7 mouse cellular contexts compared by ENCODE assay signal in genomic region chr5:36831272-36831671, GRCm38 (mm10). TPM values are rescaled to one million over a fixed set of nuclear protein-coding genes. Genes with fewer than 3 reads are reported as not detected.
DNase-seq lines count a peak whose midpoint lies in the region; ATAC-seq and TF ChIP-seq lines count a peak whose summit lies in the region.

No protein-coding gene starts in this region.

- peak overlapping the region; percentile 89 for H3K4me2 ChIP-seq in hindbrain, postnatal 0 days (ENCODE audit: low read depth, low read length)
- peak overlapping the region; percentile 62 for H3K4me2 ChIP-seq in neural tube, embryonic 13.5 days
- no peak overlapping the region for H3K4me2 ChIP-seq in intestine, embryonic 16.5 days (ENCODE audit: low read depth, low read length)

- peaks cover 8% of the 10 kb centered on the region; the same call in 1 of the 2 replicates for H3K4me1 ChIP-seq in hindbrain, postnatal 0 days (ENCODE audit: insufficient read depth, low read length)
- H3K4me1 ChIP-seq in neural tube, embryonic 13.5 days (replicated peaks) = peaks cover 12% of the 10 kb centered on the region
- no peaks in the 10 kb centered on the region; the same call in 1 of the 2 replicates for H3K4me1 ChIP-seq in intestine, embryonic 16.5 days (ENCODE audit: control insufficient read depth, insufficient read depth, low read length)

- peak; percentile 36; the same call in 1 of the 2 replicates for ATAC-seq in hindbrain, postnatal 0 days
- ATAC-seq in neural tube, embryonic 13.5 days (ENCODE audit: low read depth) = no peak
- ATAC-seq in intestine, embryonic 16.5 days = no peak

- 65% methylated on average over 7 of the region's 7 CpGs for WGBS in hindbrain, postnatal 0 days
- 61% methylated on average over 7 of the region's 7 CpGs for WGBS in neural tube, embryonic 13.5 days
- 65% methylated on average over 7 of the region's 7 CpGs for WGBS in intestine, embryonic 16.5 days

- H3K27ac ChIP-seq in hindbrain, postnatal 0 days = no peak overlapping the region
- no peak overlapping the region for H3K27ac ChIP-seq in neural tube, embryonic 13.5 days (replicated peaks)
- H3K27ac ChIP-seq in intestine, embryonic 16.5 days (ENCODE audit: low read length) = no peak overlapping the region

- no peak; the same call in 1 of the 2 replicates for TF ChIP-seq CTCF in hindbrain, postnatal 0 days (IDR thresholded peaks at IDR 0.05; ENCODE audit: low read depth)

- no peaks in the 10 kb centered on the region for H3K27me3 ChIP-seq in hindbrain, postnatal 0 days (ENCODE audit: insufficient read depth, low read length)
- no peaks in the 10 kb centered on the region for H3K27me3 ChIP-seq in neural tube, embryonic 13.5 days
- no peaks in the 10 kb centered on the region for H3K27me3 ChIP-seq in intestine, embryonic 16.5 days (replicated peaks; ENCODE audit: control insufficient read depth, insufficient read depth, low read length)

- H3K36me3 ChIP-seq in hindbrain, postnatal 0 days (ENCODE audit: insufficient read depth, low read length) = peaks cover 3% of the 10 kb centered on the region; the same call in 1 of the 2 replicates
- peaks cover 11% of the 10 kb centered on the region for H3K36me3 ChIP-seq in neural tube, embryonic 13.5 days
- no peaks in the 10 kb centered on the region for H3K36me3 ChIP-seq in intestine, embryonic 16.5 days (ENCODE audit: control insufficient read depth, insufficient read depth, low read length)

- H3K9ac ChIP-seq in hindbrain, postnatal 0 days (replicated peaks; ENCODE audit: low read length) = no peak overlapping the region
- no peak overlapping the region for H3K9ac ChIP-seq in neural tube, embryonic 13.5 days
- no peak overlapping the region for H3K9ac ChIP-seq in intestine, embryonic 16.5 days (ENCODE audit: low read depth, low read length)

- no peaks in the 10 kb centered on the region for H3K9me3 ChIP-seq in hindbrain, postnatal 0 days (ENCODE audit: low read length)
- H3K9me3 ChIP-seq in neural tube, embryonic 13.5 days = no peaks in the 10 kb centered on the region
- no peaks in the 10 kb centered on the region for H3K9me3 ChIP-seq in intestine, embryonic 16.5 days (ENCODE audit: control insufficient read depth, low read length)

- DNase-seq in kidney, postnatal 4 days = peak; percentile 18 to 19
- DNase-seq in kidney, adult 18-20 months = no peak
- DNase-seq in cerebellum, adult 9-10 months = peak; percentile 68
- peak; percentile 66 for DNase-seq in hindbrain, postnatal 0 days (ENCODE audit: low spot score)
- no peak for DNase-seq in ovary, postnatal 14 days (ENCODE audit: low spot score)

- no peak overlapping the region for H3K4me3 ChIP-seq in hindbrain, postnatal 0 days (ENCODE audit: low read length)
- H3K4me3 ChIP-seq in neural tube, embryonic 13.5 days = no peak overlapping the region
- H3K4me3 ChIP-seq in intestine, embryonic 16.5 days (ENCODE audit: low read length) = no peak overlapping the region

RNA-seq across cellular contexts. Expression of gene Man2b2, which starts 0.8 kb away (rescaled TPM):
- 30.0 and 30.2 TPM in 2 replicates for total RNA-seq in hindbrain, postnatal 0 days (2014; rRNA removed)
- 16.0 and 17.9 TPM in 2 replicates for polyA plus RNA-seq in hindbrain, postnatal 0 days (2015; fragmentation: Nextera tagmentation; extraction: Ambion mirVana)
- polyA plus RNA-seq in neural tube, embryonic 13.5 days (2015; fragmentation: Nextera tagmentation; extraction: Ambion mirVana) = 11.9 and 12.9 TPM in 2 replicates
- 44.9 and 64.6 TPM in 2 replicates for polyA plus RNA-seq in intestine, embryonic 16.5 days (2015; fragmentation: Nextera tagmentation; extraction: Ambion mirVana)

RNA-seq across cellular contexts. Expression of gene Mrfap1, which starts 34.7 kb away (rescaled TPM):
- 278 and 298 TPM in 2 replicates for total RNA-seq in hindbrain, postnatal 0 days (2014; rRNA removed)
- polyA plus RNA-seq in hindbrain, postnatal 0 days (2015; fragmentation: Nextera tagmentation; extraction: Ambion mirVana) = 443 and 477 TPM in 2 replicates
- polyA plus RNA-seq in neural tube, embryonic 13.5 days (2015; fragmentation: Nextera tagmentation; extraction: Ambion mirVana) = 323 and 340 TPM in 2 replicates
- polyA plus RNA-seq in intestine, embryonic 16.5 days (2015; fragmentation: Nextera tagmentation; extraction: Ambion mirVana) = 280 and 296 TPM in 2 replicates

RNA-seq across cellular contexts. Expression of gene Ppp2r2c, which starts 37.0 kb away (rescaled TPM):
- 255 and 263 TPM in 2 replicates for total RNA-seq in hindbrain, postnatal 0 days (2014; rRNA removed)
- polyA plus RNA-seq in hindbrain, postnatal 0 days (2015; fragmentation: Nextera tagmentation; extraction: Ambion mirVana) = 103 and 105 TPM in 2 replicates
- 43.1 and 44.8 TPM in 2 replicates for polyA plus RNA-seq in neural tube, embryonic 13.5 days (2015; fragmentation: Nextera tagmentation; extraction: Ambion mirVana)
- 0.40 and 0.42 TPM in 2 replicates for polyA plus RNA-seq in intestine, embryonic 16.5 days (2015; fragmentation: Nextera tagmentation; extraction: Ambion mirVana)

Comparison
In these comparisons a context has a peak if more than half of its experiments do, and no peak if none do; other contexts are left out.
1. DNase-seq: peak in kidney, postnatal 4 days (2 of 2), cerebellum, adult 9-10 months (single experiment) and hindbrain, postnatal 0 days (single experiment); none in kidney, adult 18-20 months (single experiment) and ovary, postnatal 14 days (single experiment).
2. RNA of gene Ppp2r2c, which starts 37.0 kb away (polyA plus RNA-seq): 103 to 105 TPM in hindbrain, postnatal 0 days and 43.1 to 44.8 TPM in neural tube, embryonic 13.5 days; 0.40 to 0.42 TPM in intestine, embryonic 16.5 days; every median in the first group is over 10 times any median in the second.